Mouse (Mus musculus) kidney, postnatal 0 days (tissue): Measurements from ENCODE around the gene Gstt1. TPM values are rescaled to one million over a fixed set of nuclear protein-coding genes. Genes with fewer than 3 reads are reported as not detected.

Experiments
- ATAC-seq: fragments of 200-750 bp; cut with Nextera tagmentation; replicated peaks from 2 replicates; pipeline ENCODE4 v1.8.0; 2017; ENCODE audit warnings: low read depth, moderate number of reproducible peaks, moderate TSS enrichment, moderate library complexity; ENCODE audit not compliant: low FRiP score
- DNase-seq: peaks from one replicate; pipeline ENCODE4 v3.0.0-alpha.2; 2016; ENCODE audit warnings: low spot score
- H3K27ac ChIP-seq: fragments of 300-500 bp; sonication (generic); 2 replicates; pipeline ENCODE4 v1.5.1; 2014; ENCODE audit warnings: mild to moderate bottlenecking
- H3K27me3 ChIP-seq: fragments of 300-500 bp; sonication (generic); 2 replicates; pipeline ENCODE4 v1.6.1; 2014; ENCODE audit warnings: low read length, mixed read lengths; ENCODE audit not compliant: insufficient read depth
- H3K36me3 ChIP-seq: fragments of 300-500 bp; sonication (generic); 2 replicates; pipeline ENCODE4 v1.6.1; 2014; ENCODE audit warnings: low read length, mixed read lengths; ENCODE audit not compliant: insufficient read depth
- H3K4me1 ChIP-seq: fragments of 300-500 bp; sonication (generic); replicated peaks from 2 replicates; pipeline ENCODE4 v1.6.1; 2014; ENCODE audit warnings: antibody characterized with exemption, low read length, mixed read lengths; ENCODE audit not compliant: insufficient read depth
- H3K4me2 ChIP-seq: fragments of 300-500 bp; sonication (generic); 2 replicates; pipeline ENCODE4 v1.6.1; 2014; ENCODE audit warnings: mild to moderate bottlenecking, low read length, moderate library complexity, mixed read lengths
- H3K4me3 ChIP-seq: fragments of 300-500 bp; sonication (generic); replicated peaks from 2 replicates; pipeline ENCODE4 v1.5.1; 2014; ENCODE audit warnings: low read depth, low read length
- H3K9ac ChIP-seq: fragments of 300-500 bp; sonication (generic); 2 replicates; pipeline ENCODE4 v1.6.1; 2014; ENCODE audit warnings: low read depth, low read length
- H3K9me3 ChIP-seq: fragments of 300-500 bp; sonication (generic); replicated peaks from 2 replicates; pipeline ENCODE4 v1.6.1; 2016; ENCODE audit warnings: low read length, inconsistent platforms, mixed read lengths
- CTCF ChIP-seq: IDR thresholded peaks from 2 replicates; pipeline ENCODE4 v1.5.1; 2016; ENCODE audit warnings: antibody characterized with exemption, low read depth, mild to moderate bottlenecking, moderate library complexity
- WGBS: fragments of 180-500 bp; shearing (Covaris S2); extraction: QIAGEN DNeasy Blood & Tissue Kit; methylation state at CpG from one replicate; pipeline ENCODE4 v1.1.7; 2014; 5-methylcytosine and 5-hydroxymethylcytosine counted together
- polyA plus RNA-seq: library from polyadenylated mRNA; unstranded; fragments of >200 nt; fragmentation: Nextera tagmentation; extraction: Ambion mirVana; gene quantifications from 2 replicates; pipeline ENCODE4 v1.2.1, GENCODE M21; 2015

The Gstt1 gene
- polyA plus RNA-seq, 1 experiment from 2014 or later: 33.2 TPM

DNA sequence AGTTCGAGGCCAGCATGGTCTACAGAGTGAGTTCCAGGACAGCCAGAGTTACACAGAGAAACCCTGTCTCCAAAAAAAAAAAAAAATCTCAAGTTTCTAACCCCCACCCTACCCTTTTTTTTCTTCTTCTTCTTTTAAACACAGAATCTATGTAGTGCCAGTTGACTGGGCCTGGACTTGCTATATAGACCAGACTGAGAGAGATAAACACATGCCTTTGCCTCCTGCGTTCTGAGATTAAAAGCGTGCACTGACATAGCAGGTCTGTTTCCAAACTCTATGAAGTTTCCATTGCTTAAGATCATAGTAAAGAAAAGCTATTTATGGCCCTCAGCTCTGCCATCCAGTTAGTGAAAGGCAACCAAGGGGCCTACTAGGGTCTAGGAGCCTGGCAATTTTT, 36.0 kb downstream of the Gstt1 start:
- Histone ChIP-seq H3K4me2 (no peak overlapping the region), H3K9ac (0 out of 2 replicates have a peak overlapping the region, but pooled peaks have one; percentile 10), H3K36me3 (0 out of 2 replicates have a peak, but pooled peaks cover 2% of the 10 kb centered on the region), H3K4me3 (no peak overlapping the region), H3K4me1 (no peaks in the 10 kb centered on the region), H3K27ac (no peak overlapping the region), H3K27me3 (no peaks in the 10 kb centered on the region), H3K9me3 (no peaks in the 10 kb centered on the region)
- TF ChIP-seq CTCF: no peak
- ATAC-seq: no peak
- DNase-seq: no peak
- 100% methylated on average over 3 of the region's 3 CpGs for WGBS

DNA sequence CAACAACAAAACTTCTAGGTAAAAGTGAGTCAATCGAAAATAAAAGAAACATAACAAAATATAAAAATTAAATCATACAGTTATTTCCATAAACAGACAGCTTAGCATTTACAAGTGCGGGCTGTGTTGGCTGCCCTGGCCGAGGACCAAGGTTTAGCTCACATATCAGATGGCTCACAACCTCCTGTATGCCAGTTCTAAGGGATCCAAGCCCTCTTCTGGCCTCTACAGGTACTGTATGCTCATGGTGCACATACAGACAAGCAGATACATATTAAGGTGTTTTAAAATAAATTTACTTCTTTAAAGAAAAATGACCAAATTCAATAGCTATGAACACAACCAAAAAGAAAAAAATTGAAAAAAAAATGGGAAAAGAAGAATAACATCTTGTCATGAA, 38.1 kb downstream of the Gstt1 start:
- peaks cover 8% of the 10 kb centered on the region; the same call in 1 of the 2 replicates for H3K36me3 ChIP-seq
- DNase-seq (no peak), ATAC-seq (no peak)
- TF ChIP-seq CTCF: no peak
- H3K9ac ChIP-seq: no peak overlapping the region
- no peaks in the 10 kb centered on the region for H3K4me1 ChIP-seq
- no peak overlapping the region for H3K4me3 ChIP-seq
- no peak overlapping the region for H3K27ac ChIP-seq
- no peak overlapping the region for H3K4me2 ChIP-seq
- no peaks in the 10 kb centered on the region for H3K9me3 ChIP-seq
- 97% methylated on average over 3 of the region's 3 CpGs for WGBS
- H3K27me3 ChIP-seq: no peaks in the 10 kb centered on the region

DNA sequence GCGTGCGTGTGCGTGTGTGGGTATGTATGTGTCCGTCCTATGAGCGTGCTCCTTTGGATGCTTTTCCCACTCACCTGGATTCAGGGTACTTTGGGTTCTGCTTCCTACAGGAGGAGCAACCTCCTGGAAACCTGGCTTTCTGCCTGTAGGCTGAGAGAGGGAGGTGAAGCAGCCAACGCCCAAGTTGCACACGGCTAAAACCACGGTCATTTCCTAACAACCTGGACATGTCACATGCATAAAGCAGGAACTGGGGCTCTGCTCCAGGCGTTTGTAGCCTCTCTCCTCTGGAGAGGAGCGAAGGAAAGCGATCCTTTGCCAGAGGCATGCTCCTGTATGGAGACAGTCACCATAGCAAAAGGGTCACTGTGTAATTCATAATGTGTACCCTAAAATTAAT, 41.7 kb downstream of the Gstt1 start:
- Histone ChIP-seq H3K9me3 (no peaks in the 10 kb centered on the region), H3K27ac (no peak overlapping the region), H3K4me3 (no peak overlapping the region), H3K9ac (no peak overlapping the region), H3K36me3 (peaks cover 41% of the 10 kb centered on the region), H3K4me1 (no peaks in the 10 kb centered on the region), H3K27me3 (no peaks in the 10 kb centered on the region), H3K4me2 (no peak overlapping the region)
- TF ChIP-seq CTCF: no peak
- ATAC-seq (no peak), DNase-seq (no peak)
- WGBS: 94% methylated on average over 11 of the region's 11 CpGs

DNA sequence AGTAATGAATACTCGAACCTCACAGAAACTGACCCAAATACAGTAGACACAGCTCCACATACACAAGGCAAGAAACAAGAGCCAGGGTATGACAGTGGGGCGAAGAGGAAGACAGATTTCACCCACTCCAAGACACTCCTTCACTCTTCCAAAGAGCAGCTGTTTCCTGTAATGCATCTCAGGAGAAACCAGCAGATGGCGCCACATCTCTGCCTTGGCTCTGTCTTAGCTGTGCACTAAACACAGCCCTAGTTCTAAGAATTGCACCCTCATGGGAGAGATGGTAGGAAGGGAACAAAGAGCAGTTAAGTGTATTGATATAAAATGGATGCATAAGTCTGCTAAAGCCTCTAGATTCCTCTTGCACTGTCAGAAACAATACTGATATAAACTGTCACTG, 54.4 kb downstream of the Gstt1 start:
- ATAC-seq (peak; percentile 65), DNase-seq (peak; percentile 86)
- Histone ChIP-seq H3K4me1 (no peaks in the 10 kb centered on the region), H3K27ac (no peak overlapping the region), H3K4me3 (no peak overlapping the region), H3K9me3 (no peaks in the 10 kb centered on the region), H3K36me3 (peaks cover 67% of the 10 kb centered on the region), H3K9ac (no peak overlapping the region), H3K27me3 (no peaks in the 10 kb centered on the region), H3K4me2 (no peak overlapping the region)
- 47% methylated on average over 3 of the region's 3 CpGs for WGBS
- peak; percentile 98 for TF ChIP-seq CTCF

DNA sequence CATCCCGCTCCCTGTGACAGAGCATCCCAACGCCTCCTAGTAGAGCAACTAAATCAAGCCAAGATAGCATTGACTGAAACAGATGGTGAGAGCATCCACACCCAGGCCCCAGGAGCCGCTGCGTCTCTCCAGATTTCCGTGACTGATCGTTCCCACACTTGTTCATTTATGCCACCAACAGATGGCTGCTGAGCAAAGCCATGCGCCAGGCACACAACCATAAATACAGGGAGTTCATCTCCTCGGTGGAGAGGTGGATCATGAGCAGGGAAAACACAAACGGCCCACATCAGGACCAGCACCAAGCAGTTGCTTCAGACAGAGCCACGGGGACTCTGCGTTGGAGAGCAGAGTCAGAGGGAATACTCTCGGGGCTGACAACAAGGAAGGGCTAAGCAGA, 55.0 kb downstream of the Gstt1 start:
- no peak for ATAC-seq
- Histone ChIP-seq H3K27ac (no peak overlapping the region), H3K9me3 (no peaks in the 10 kb centered on the region), H3K9ac (no peak overlapping the region), H3K27me3 (no peaks in the 10 kb centered on the region), H3K36me3 (peaks cover 71% of the 10 kb centered on the region), H3K4me3 (no peak overlapping the region), H3K4me1 (no peaks in the 10 kb centered on the region), H3K4me2 (no peak overlapping the region)
- no peak for DNase-seq
- TF ChIP-seq CTCF: no peak
- 86% methylated on average over 12 of the region's 12 CpGs for WGBS

GRCm38 (mm10) chr10:75740866-75741265, 57.5 kb downstream of the Gstt1 start:
- DNase-seq (no peak), ATAC-seq (no peak)
- H3K9me3 ChIP-seq: no peaks in the 10 kb centered on the region
- TF ChIP-seq CTCF: no peak
- peaks cover 61% of the 10 kb centered on the region for H3K36me3 ChIP-seq
- H3K27me3 ChIP-seq: no peaks in the 10 kb centered on the region
- WGBS: 96% methylated on average over 3 of the region's 3 CpGs
- no peak overlapping the region for H3K4me2 ChIP-seq
- no peaks in the 10 kb centered on the region for H3K4me1 ChIP-seq
- no peak overlapping the region for H3K27ac ChIP-seq
- H3K9ac ChIP-seq: no peak overlapping the region
- no peak overlapping the region for H3K4me3 ChIP-seq

Other genes starting within 250 kb of the Gstt1 start
- 2.6 and 2.7 TPM in 2 replicates for gene Lrrc75b, start 238.3 kb downstream of the Gstt1 start, polyA plus RNA-seq
- 317 and 388 TPM in 2 replicates for gene Ggt1, start 237.0 kb downstream of the Gstt1 start, polyA plus RNA-seq
- gene Ggt5, start 209.2 kb downstream of the Gstt1 start, polyA plus RNA-seq: 4.2 and 5.1 TPM in 2 replicates
- gene Susd2, start 154.6 kb downstream of the Gstt1 start, polyA plus RNA-seq: 33.7 and 38.7 TPM in 2 replicates
- gene Cabin1, start 34.2 kb downstream of the Gstt1 start, polyA plus RNA-seq: 20.5 and 24.0 TPM in 2 replicates
- 183 and 188 TPM in 2 replicates for gene Ddt, start 25.2 kb downstream of the Gstt1 start, polyA plus RNA-seq
- gene Gm20441, start 17.6 kb downstream of the Gstt1 start, polyA plus RNA-seq: 0.71 TPM in 1 of 2 replicates, not detected in the other
- 76.5 and 78.3 TPM in 2 replicates for gene Gstt3, start 17.2 kb downstream of the Gstt1 start, polyA plus RNA-seq
- gene Gstt4, start 24.0 kb upstream of the Gstt1 start, polyA plus RNA-seq: not detected in 2 replicates
- 125 and 129 TPM in 2 replicates for gene Gstt2, start 38.8 kb upstream of the Gstt1 start, polyA plus RNA-seq
- 1,473 and 1,501 TPM in 2 replicates for gene Mif, start 61.7 kb upstream of the Gstt1 start, polyA plus RNA-seq
- 2.8 and 3.3 TPM in 2 replicates for gene Derl3, start 94.8 kb upstream of the Gstt1 start, polyA plus RNA-seq
- 149 and 168 TPM in 2 replicates for gene Smarcb1, start 123.0 kb upstream of the Gstt1 start, polyA plus RNA-seq
- 520 and 541 TPM in 2 replicates for gene Chchd10, start 134.5 kb upstream of the Gstt1 start, polyA plus RNA-seq
- 39.4 and 43.2 TPM in 2 replicates for gene Mmp11, start 137.9 kb upstream of the Gstt1 start, polyA plus RNA-seq
- gene Gm867, start 142.1 kb upstream of the Gstt1 start, polyA plus RNA-seq: 0.32 and 0.39 TPM in 2 replicates
- gene Vpreb3, start 144.5 kb upstream of the Gstt1 start, polyA plus RNA-seq: 0.78 and 0.97 TPM in 2 replicates
- 0.16 TPM in 1 of 2 replicates, not detected in the other for gene Gm5134, start 155.9 kb upstream of the Gstt1 start, polyA plus RNA-seq
- 12.4 and 15.1 TPM in 2 replicates for gene Zfp280b, start 234.1 kb upstream of the Gstt1 start, polyA plus RNA-seq